Mouse (Mus musculus): ENCODE results near the gene Rbfox2. TPM values are rescaled to one million over a fixed set of nuclear protein-coding genes. Genes with fewer than 3 reads are reported as not detected.

Rbfox2 gene
- total and polyA plus RNA-seq, 2 experiments: 17.4 to 21.5 TPM

DNA sequence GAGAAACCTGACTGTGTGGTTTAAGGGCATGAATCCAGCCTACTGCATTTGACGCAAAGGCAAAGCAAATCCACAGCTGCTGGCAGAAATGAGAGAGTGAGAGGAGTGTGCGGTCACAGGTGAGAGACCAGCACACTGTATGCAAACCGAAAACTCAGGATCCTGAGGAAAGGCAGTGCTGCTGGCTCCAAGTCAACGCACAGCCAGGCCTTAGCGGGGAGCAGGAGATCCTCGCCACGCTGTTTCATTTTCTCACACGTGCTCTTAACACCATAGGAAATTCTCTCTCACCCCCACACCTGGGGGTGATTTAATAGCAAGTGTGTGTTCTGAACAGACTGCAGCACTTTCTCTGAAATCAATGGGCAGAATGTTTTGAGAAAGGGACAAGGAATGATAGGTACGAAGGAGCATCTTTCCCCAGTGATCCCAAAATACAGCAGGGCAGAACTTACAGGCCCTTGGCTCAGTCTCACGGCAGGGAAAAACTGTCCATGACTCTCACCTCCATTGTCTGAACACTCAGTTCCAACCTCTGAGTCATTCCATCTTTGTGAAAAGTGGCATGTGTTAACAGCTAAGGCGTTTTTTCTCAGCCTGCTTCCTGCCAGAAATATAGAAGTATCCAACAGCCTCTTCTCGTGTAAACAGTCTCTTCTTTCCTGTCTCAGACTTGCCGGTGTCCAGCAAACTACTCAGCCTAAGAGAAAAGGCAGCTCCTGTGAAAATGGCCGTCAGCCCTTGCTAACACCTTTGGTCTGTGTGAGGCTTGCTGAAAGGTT, 114.5 kb downstream of the Rbfox2 start:
- Histone ChIP-seq H3K9ac (ENCODE audit: low read depth, low read length) (no peak overlapping the region), H3K27ac (replicated peaks; ENCODE audit: insufficient read depth, low read depth, low read length) (no peak overlapping the region), H3K79me2 (ENCODE audit: control insufficient read depth, insufficient read depth, low read length) (peaks cover 40% of the 10 kb centered on the region), H3K36me3 (ENCODE audit: control insufficient read depth, insufficient read depth, low read length) (no peaks in the 10 kb centered on the region), H3K4me1 (ENCODE audit: control insufficient read depth, insufficient read depth, low read length) (peaks cover 13% of the 10 kb centered on the region), H3K4me3 (ENCODE audit: insufficient read depth, low read depth, low read length) (no peak overlapping the region), H3K27me3 (ENCODE audit: control insufficient read depth, insufficient read depth, low read length) (no peaks in the 10 kb centered on the region)
- TF ChIP-seq POLR2A (IDR thresholded peaks at IDR 0.05; ENCODE audit: extremely low read depth, insufficient read depth, low read length) (no peak), CTCF (IDR thresholded peaks at IDR 0.05; ENCODE audit: low read depth, low read length) (no peak)
- no peak for DNase-seq (ENCODE audit: extremely low read depth, low read depth, low spot score)
- 75% methylated on average over 14 of the region's 14 CpGs for WGBS

DNA sequence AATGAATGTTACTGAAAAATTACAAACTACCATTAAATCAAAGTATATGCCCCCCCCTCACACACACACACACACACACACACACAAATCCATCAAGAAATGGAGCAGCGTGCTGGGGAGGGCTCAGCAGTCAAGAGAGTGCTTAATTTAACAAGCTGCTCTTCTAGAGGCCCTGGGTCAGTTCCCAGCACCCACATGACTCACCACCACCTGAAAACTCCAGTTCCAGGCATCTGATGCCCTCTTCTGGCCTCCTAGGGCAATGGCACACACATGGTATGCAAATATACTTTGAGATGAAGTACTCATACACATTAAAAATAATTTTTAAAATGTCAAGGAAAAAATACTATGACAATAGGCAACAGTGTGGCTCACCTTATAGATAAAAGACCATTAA, 120.7 kb downstream of the Rbfox2 start:
- peaks cover 7% of the 10 kb centered on the region; the same call in 1 of the 2 replicates for H3K4me1 ChIP-seq (ENCODE audit: control insufficient read depth, insufficient read depth, low read length)
- no peak overlapping the region for H3K9ac ChIP-seq (ENCODE audit: low read depth, low read length)
- no peaks in the 10 kb centered on the region for H3K27me3 ChIP-seq (ENCODE audit: control insufficient read depth, insufficient read depth, low read length)
- TF ChIP-seq CTCF (IDR thresholded peaks at IDR 0.05; ENCODE audit: low read depth, low read length) (no peak), POLR2A (IDR thresholded peaks at IDR 0.05; ENCODE audit: extremely low read depth, insufficient read depth, low read length) (no peak)
- peaks cover 26% of the 10 kb centered on the region for H3K79me2 ChIP-seq (ENCODE audit: control insufficient read depth, insufficient read depth, low read length)
- H3K36me3 ChIP-seq (ENCODE audit: control insufficient read depth, insufficient read depth, low read length): no peaks in the 10 kb centered on the region
- 100% methylated on average over 1 of the region's 1 CpGs for WGBS
- peak overlapping the region; percentile 31 for H3K27ac ChIP-seq (replicated peaks; ENCODE audit: insufficient read depth, low read depth, low read length)
- no peak for DNase-seq (ENCODE audit: extremely low read depth, low read depth, low spot score)
- no peak overlapping the region for H3K4me3 ChIP-seq (ENCODE audit: insufficient read depth, low read depth, low read length)

DNA sequence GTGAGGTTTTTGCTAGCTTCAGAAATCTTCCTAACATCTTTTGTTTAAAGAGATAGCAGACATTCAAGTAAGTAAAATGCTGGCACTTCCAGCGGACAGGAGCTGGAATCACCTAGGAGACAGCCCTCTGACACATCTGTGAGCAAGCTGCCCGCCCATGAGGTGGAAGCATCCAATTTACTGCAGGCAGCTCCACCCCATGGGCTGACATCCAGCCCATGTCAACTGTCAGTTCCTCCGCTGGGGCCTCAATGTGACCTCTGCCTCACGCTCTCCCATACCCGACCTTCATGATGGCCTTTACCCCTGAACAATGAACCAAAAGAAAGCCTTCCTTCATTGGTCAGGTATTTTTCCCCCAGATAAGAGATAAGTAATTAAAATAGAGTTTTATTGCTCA, 121.2 kb downstream of the Rbfox2 start:
- WGBS: 18% methylated on average over 5 of the region's 5 CpGs

DNA sequence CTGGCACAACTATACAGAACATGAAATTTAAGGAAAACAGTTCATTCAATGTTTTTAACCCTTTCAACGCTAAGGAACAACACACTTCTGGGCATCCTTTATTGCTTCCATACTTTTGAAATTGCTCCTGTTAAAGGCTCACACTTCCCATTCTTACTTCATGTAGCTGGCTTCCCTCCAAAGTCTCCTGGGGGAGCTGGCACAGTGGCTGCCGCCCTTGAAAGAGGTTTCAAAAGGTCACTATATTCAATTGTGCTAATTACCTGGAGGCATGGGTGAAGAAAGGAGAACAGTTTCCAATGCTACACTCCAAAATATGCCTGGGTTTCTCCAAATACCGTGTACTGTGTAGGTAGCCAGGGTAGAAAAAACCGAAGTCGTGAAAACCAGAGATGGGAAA, 124.0 kb downstream of the Rbfox2 start:
- H3K27me3 ChIP-seq (ENCODE audit: control insufficient read depth, insufficient read depth, low read length): no peaks in the 10 kb centered on the region
- 60% methylated on average over 5 of the region's 5 CpGs for WGBS
- DNase-seq (ENCODE audit: extremely low read depth, low read depth, low spot score): peak; percentile 54
- no peaks in the 10 kb centered on the region for H3K36me3 ChIP-seq (ENCODE audit: control insufficient read depth, insufficient read depth, low read length)
- H3K79me2 ChIP-seq (ENCODE audit: control insufficient read depth, insufficient read depth, low read length): peaks cover 23% of the 10 kb centered on the region
- H3K9ac ChIP-seq (ENCODE audit: low read depth, low read length): no peak overlapping the region
- no peak overlapping the region for H3K4me3 ChIP-seq (ENCODE audit: insufficient read depth, low read depth, low read length)
- peaks cover 7% of the 10 kb centered on the region; the same call in 1 of the 2 replicates for H3K4me1 ChIP-seq (ENCODE audit: control insufficient read depth, insufficient read depth, low read length)
- H3K27ac ChIP-seq (replicated peaks; ENCODE audit: insufficient read depth, low read depth, low read length): no peak overlapping the region
- no peak for TF ChIP-seq POLR2A (IDR thresholded peaks at IDR 0.05; ENCODE audit: extremely low read depth, insufficient read depth, low read length)
- TF ChIP-seq CTCF (IDR thresholded peaks at IDR 0.05; ENCODE audit: low read depth, low read length): no peak

More for the DNA sequence above, 121.2 kb downstream of the Rbfox2 start:
- TF ChIP-seq POLR2A (IDR thresholded peaks at IDR 0.05; ENCODE audit: extremely low read depth, insufficient read depth, low read length) (no peak), CTCF (IDR thresholded peaks at IDR 0.05; ENCODE audit: low read depth, low read length) (no peak)
- H3K27me3 ChIP-seq (ENCODE audit: control insufficient read depth, insufficient read depth, low read length): no peaks in the 10 kb centered on the region
- H3K27ac ChIP-seq (replicated peaks; ENCODE audit: insufficient read depth, low read depth, low read length): no peak overlapping the region
- no peaks in the 10 kb centered on the region for H3K36me3 ChIP-seq (ENCODE audit: control insufficient read depth, insufficient read depth, low read length)
- no peak overlapping the region for H3K4me3 ChIP-seq (ENCODE audit: insufficient read depth, low read depth, low read length)
- peaks cover 26% of the 10 kb centered on the region for H3K79me2 ChIP-seq (ENCODE audit: control insufficient read depth, insufficient read depth, low read length)
- DNase-seq (ENCODE audit: extremely low read depth, low read depth, low spot score): peak; percentile 92
- H3K4me1 ChIP-seq (ENCODE audit: control insufficient read depth, insufficient read depth, low read length): peaks cover 7% of the 10 kb centered on the region; the same call in 1 of the 2 replicates
- H3K9ac ChIP-seq (ENCODE audit: low read depth, low read length): no peak overlapping the region

DNA sequence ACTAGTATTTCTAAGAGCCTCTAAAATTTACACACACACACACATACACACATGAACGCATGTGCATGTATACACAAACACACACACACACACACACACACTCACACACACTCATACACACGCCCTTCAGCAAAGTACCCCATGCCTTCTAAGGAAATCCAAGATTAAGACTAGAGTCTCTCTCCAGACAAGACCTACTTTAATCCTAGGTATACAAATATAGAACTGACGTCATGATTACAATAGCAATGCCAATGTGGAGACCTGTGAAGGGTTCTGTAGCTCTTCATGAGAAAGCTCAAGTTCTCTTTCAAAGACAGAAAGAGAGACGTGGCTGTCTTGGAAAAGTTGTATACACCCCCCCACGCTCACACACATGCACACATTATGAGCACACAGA, 132.8 kb downstream of the Rbfox2 start:
- no peak for TF ChIP-seq CTCF (IDR thresholded peaks at IDR 0.05; ENCODE audit: low read depth, low read length)
- no peak for TF ChIP-seq POLR2A (IDR thresholded peaks at IDR 0.05; ENCODE audit: extremely low read depth, insufficient read depth, low read length)
- no peaks in the 10 kb centered on the region for H3K36me3 ChIP-seq (ENCODE audit: control insufficient read depth, insufficient read depth, low read length)
- no peak overlapping the region for H3K4me3 ChIP-seq (ENCODE audit: insufficient read depth, low read depth, low read length)
- H3K27ac ChIP-seq (replicated peaks; ENCODE audit: insufficient read depth, low read depth, low read length): no peak overlapping the region
- H3K9ac ChIP-seq (ENCODE audit: low read depth, low read length): no peak overlapping the region
- no peaks in the 10 kb centered on the region for H3K27me3 ChIP-seq (ENCODE audit: control insufficient read depth, insufficient read depth, low read length)
- DNase-seq (ENCODE audit: extremely low read depth, low read depth, low spot score): no peak
- peaks cover 29% of the 10 kb centered on the region; the same call in 1 of the 2 replicates for H3K79me2 ChIP-seq (ENCODE audit: control insufficient read depth, insufficient read depth, low read length)
- H3K4me1 ChIP-seq (ENCODE audit: control insufficient read depth, insufficient read depth, low read length): no peaks in the 10 kb centered on the region
- 90% methylated on average over 5 of the region's 5 CpGs for WGBS

DNA sequence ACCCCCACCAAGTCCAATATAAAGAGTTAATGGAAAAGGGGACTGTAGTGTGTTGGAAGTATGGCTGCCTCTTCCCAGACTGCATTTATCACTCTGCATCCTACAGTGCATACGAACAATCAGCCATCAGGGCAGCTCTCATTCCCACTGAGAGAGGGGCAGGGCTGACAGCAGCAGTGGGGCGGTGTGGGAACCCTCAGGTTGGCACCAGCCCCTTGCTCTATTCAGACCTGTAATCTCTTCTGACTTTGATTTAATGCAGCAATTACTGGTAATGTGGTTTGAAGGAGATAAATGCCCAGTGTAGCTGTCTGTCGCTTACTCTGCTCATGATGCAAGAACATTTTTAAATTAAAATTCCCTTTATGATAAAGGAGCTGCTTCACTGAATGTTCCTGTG, 134.4 kb downstream of the Rbfox2 start:
- H3K79me2 ChIP-seq (ENCODE audit: control insufficient read depth, insufficient read depth, low read length): peaks cover 28% of the 10 kb centered on the region; the same call in 1 of the 2 replicates
- no peaks in the 10 kb centered on the region for H3K36me3 ChIP-seq (ENCODE audit: control insufficient read depth, insufficient read depth, low read length)
- H3K27ac ChIP-seq (replicated peaks; ENCODE audit: insufficient read depth, low read depth, low read length): no peak overlapping the region
- TF ChIP-seq CTCF (IDR thresholded peaks at IDR 0.05; ENCODE audit: low read depth, low read length) (no peak), POLR2A (IDR thresholded peaks at IDR 0.05; ENCODE audit: extremely low read depth, insufficient read depth, low read length) (no peak)
- 94% methylated on average over 3 of the region's 3 CpGs for WGBS
- H3K27me3 ChIP-seq (ENCODE audit: control insufficient read depth, insufficient read depth, low read length): no peaks in the 10 kb centered on the region
- no peak for DNase-seq (ENCODE audit: extremely low read depth, low read depth, low spot score)
- no peak overlapping the region for H3K4me3 ChIP-seq (ENCODE audit: insufficient read depth, low read depth, low read length)
- no peak overlapping the region for H3K9ac ChIP-seq (ENCODE audit: low read depth, low read length)
- H3K4me1 ChIP-seq (ENCODE audit: control insufficient read depth, insufficient read depth, low read length): no peaks in the 10 kb centered on the region

All from liver, adult 2 months (tissue).